Mouse (Mus musculus) liver, adult 2 months (tissue): ENCODE results near the gene Cyp4b1.

Experiments used
- CTCF ChIP-seq: fragments of 200-500 bp; IDR thresholded peaks from 2 replicates; pipeline ENCODE4 v1.5.1; 2011; ENCODE audit warnings: low read depth, low read length, control low read depth
- POLR2A ChIP-seq: fragments of 200-500 bp; IDR thresholded peaks from 2 replicates; pipeline ENCODE4 v1.6.1; 2011; ENCODE audit warnings: low read length, control low read depth; ENCODE audit not compliant: insufficient read depth; ENCODE audit errors: extremely low read depth

GRCm38 (mm10) chr4:115647580-115647979, at the start of gene Cyp4b1:
- TF ChIP-seq CTCF (no peak), POLR2A (peak; percentile 50; the same call in 1 of the 2 replicates)
